Mouse (Mus musculus): ENCODE results near the gene Gm5861. TPM values are rescaled to one million over a fixed set of nuclear protein-coding genes. Genes with fewer than 3 reads are reported as not detected.
"Not testable (repeated sequence)": the region's sequence is repeated elsewhere in the genome, so short reads cannot be mapped to it uniquely, and the experiment has no call there.

The Gm5861 gene
- not detected in 2 replicates for polyA plus RNA-seq (2012; ENCODE audit: insufficient read depth, insufficient read length, low replicate concordance, missing spikeins)

GRCm38 (mm10) chr5:11182772-11183171, at the start of gene Gm5861:
TSS of gene Gm5861 (plus strand) at chr5:11183072.
- not testable (repeated sequence) for H3K27ac ChIP-seq (ENCODE audit: insufficient read depth, low read depth, low read length); H3K4me3 ChIP-seq (ENCODE audit: insufficient read depth, low read depth, low read length); H3K4me1 ChIP-seq (ENCODE audit: control insufficient read depth, insufficient read depth, low read length)
- 48% methylated on average over 3 of the region's 3 CpGs for WGBS

DNA sequence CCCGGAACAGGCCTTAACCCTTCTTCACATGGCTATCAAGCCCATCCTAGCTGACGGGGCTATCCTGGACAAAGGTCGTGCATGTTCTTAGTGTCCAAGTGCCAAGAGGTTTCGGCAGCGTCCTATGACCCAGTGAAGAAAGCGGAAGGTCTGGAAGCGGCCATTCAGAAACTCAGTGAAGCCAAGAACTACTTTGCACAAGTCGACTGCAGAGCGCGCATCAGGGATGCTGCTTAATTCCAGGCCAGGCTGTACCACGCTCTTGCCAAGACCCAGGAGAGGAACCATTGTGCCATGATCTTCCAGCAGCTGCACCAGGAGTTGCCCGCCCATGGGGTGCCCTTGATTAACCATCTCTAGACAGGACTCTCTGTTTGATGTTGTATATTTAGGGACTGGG, 44.8 kb upstream of the Gm5861 start:
- WGBS, result 94% methylated on average over 12 of the region's 12 CpGs
- H3K27ac ChIP-seq (ENCODE audit: insufficient read depth, low read depth, low read length), result not testable (repeated sequence)

More for the DNA sequence above, 44.8 kb upstream of the Gm5861 start:
- not testable (repeated sequence) for H3K4me3 ChIP-seq (ENCODE audit: insufficient read depth, low read depth, low read length); H3K4me1 ChIP-seq (ENCODE audit: control insufficient read depth, insufficient read depth, low read length)

Other genes with a start within 250 kb of the Gm5861 start
- gene Gm8871, start 235.3 kb upstream of the Gm5861 start, polyA plus RNA-seq (2012; ENCODE audit: insufficient read depth, insufficient read length, low replicate concordance, missing spikeins), result not detected in 2 replicates
- not detected in 2 replicates for gene Gm8857, start 235.3 kb upstream of the Gm5861 start, polyA plus RNA-seq (2012; ENCODE audit: insufficient read depth, insufficient read length, low replicate concordance, missing spikeins)
- not detected in 2 replicates for gene Gm8879, start 55.4 kb upstream of the Gm5861 start, polyA plus RNA-seq (2012; ENCODE audit: insufficient read depth, insufficient read length, low replicate concordance, missing spikeins)
- gene Gm8890, start 73.0 kb downstream of the Gm5861 start, polyA plus RNA-seq (2012; ENCODE audit: insufficient read depth, insufficient read length, low replicate concordance, missing spikeins), result not detected in 2 replicates
- not detected in 2 replicates for gene Speer1, start 158.4 kb downstream of the Gm5861 start, polyA plus RNA-seq (2012; ENCODE audit: insufficient read depth, insufficient read length, low replicate concordance, missing spikeins)
- gene Gm8897, start 233.3 kb downstream of the Gm5861 start, polyA plus RNA-seq (2012; ENCODE audit: insufficient read depth, insufficient read length, low replicate concordance, missing spikeins), result not detected in 2 replicates

All from olfactory bulb, adult 2 months (tissue).